Mouse (Mus musculus) spleen, adult 2 months (tissue): ENCODE measurements around the gene Slc2a5.

Experiments used
- CTCF ChIP-seq: fragments of 200-500 bp; IDR thresholded peaks from 2 replicates; pipeline ENCODE4 v1.5.1; 2011; ENCODE audit warnings: mild to moderate bottlenecking, inconsistent platforms; ENCODE audit not compliant: insufficient read depth, insufficient read length, insufficient replicate concordance; ENCODE audit errors: extremely low read depth
- POLR2A ChIP-seq: fragments of 200-500 bp; IDR thresholded peaks from 2 replicates; pipeline ENCODE4 v1.6.1; 2011; ENCODE audit warnings: low read depth, low read length, inconsistent platforms

DNA sequence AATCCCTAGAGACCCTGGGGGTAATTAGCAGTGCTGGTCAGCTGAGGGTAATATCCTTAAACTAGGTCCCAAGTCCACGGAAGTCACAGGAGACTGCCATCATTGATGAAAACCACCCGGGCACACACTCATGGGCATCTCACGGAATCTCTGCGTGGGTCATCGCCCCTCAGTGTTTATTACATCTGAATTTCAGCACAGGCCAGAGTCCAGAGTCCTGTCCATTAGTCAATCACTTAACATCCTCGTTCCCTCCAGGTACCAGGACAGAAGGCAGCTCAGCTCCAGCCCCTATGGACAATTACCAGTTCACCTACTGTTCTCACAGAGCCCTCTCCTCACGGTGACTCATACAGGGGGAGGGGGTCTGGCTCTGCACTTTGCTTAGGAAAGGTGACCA lies 16.3 kb upstream of the Slc2a5 start:
- TF ChIP-seq POLR2A (no peak), CTCF (no peak)
